Mouse (Mus musculus) midbrain, embryonic 10.5 days (tissue): ENCODE measurements at regions not wholly inside any gene's neighbourhood (a gene's known extent, or its start where the extent isn't known, plus 50 kb on each side); places are given as distances from the start of the nearest gene placed in this dataset.

Source experiments
- DNase-seq: peaks from one replicate; pipeline ENCODE4 v3.0.0-alpha.2; 2017; ENCODE audit warnings: low spot score
- H3K27ac ChIP-seq: fragments of 300-500 bp; sonication (generic); replicated peaks from 2 replicates; pipeline ENCODE4 v1.5.1; 2016; ENCODE audit warnings: mild to moderate bottlenecking
- H3K27me3 ChIP-seq: fragments of 300-500 bp; sonication (generic); 2 replicates; pipeline ENCODE4 v1.6.1; 2016; ENCODE audit warnings: low read depth, mild to moderate bottlenecking; ENCODE audit not compliant: poor library complexity, severe bottlenecking
- H3K36me3 ChIP-seq: fragments of 300-500 bp; sonication (generic); 2 replicates; pipeline ENCODE4 v1.6.1; 2016; ENCODE audit warnings: mild to moderate bottlenecking, moderate library complexity
- H3K4me1 ChIP-seq: fragments of 300-500 bp; sonication (generic); 2 replicates; pipeline ENCODE4 v1.6.1; 2016
- H3K4me3 ChIP-seq: fragments of 300-500 bp; sonication (generic); 2 replicates; pipeline ENCODE4 v1.5.1; 2016; ENCODE audit warnings: mild to moderate bottlenecking, moderate library complexity
- H3K9me3 ChIP-seq: fragments of 300-500 bp; sonication (generic); replicated peaks from 2 replicates; pipeline ENCODE4 v1.6.1; 2016; ENCODE audit warnings: mild to moderate bottlenecking
- WGBS: fragments of 180-500 bp; shearing (Covaris S2); methylation state at CpG from one replicate; pipeline ENCODE4 v1.1.7; 2016; 5-methylcytosine and 5-hydroxymethylcytosine counted together

GRCm38 (mm10) chr12:42987018-42987606 lies 1223.0 kb downstream of the Dnajb9 start:
- H3K27me3 ChIP-seq: no peaks in the 10 kb centered on the region
- H3K4me1 ChIP-seq: peaks cover 17% of the 10 kb centered on the region
- H3K4me3 ChIP-seq: no peak overlapping the region
- DNase-seq: peak; percentile 18
- no peaks in the 10 kb centered on the region for H3K9me3 ChIP-seq
- H3K36me3 ChIP-seq: no peaks in the 10 kb centered on the region
- no peak overlapping the region for H3K27ac ChIP-seq
- WGBS: 28% methylated on average over 2 of the region's 2 CpGs

GRCm38 (mm10) chr12:42986505-42986904 lies 1223.6 kb downstream of the Dnajb9 start:
- Histone ChIP-seq H3K9me3 (no peaks in the 10 kb centered on the region), H3K36me3 (no peaks in the 10 kb centered on the region), H3K4me3 (no peak overlapping the region), H3K27me3 (no peaks in the 10 kb centered on the region), H3K27ac (no peak overlapping the region; the same call in 1 of the 2 replicates), H3K4me1 (peaks cover 17% of the 10 kb centered on the region)
- WGBS: 39% methylated on average over 1 of the region's 1 CpGs
- no peak for DNase-seq

- Histone ChIP-seq H3K36me3 (no peaks in the 10 kb centered on the region), H3K27me3 (no peaks in the 10 kb centered on the region), H3K9me3 (no peaks in the 10 kb centered on the region), H3K4me3 (no peak overlapping the region), H3K4me1 (peaks cover 17% of the 10 kb centered on the region), H3K27ac (no peak overlapping the region; the same call in 1 of the 2 replicates)
- no peak for DNase-seq
- 44% methylated on average over 1 of the region's 1 CpGs for WGBS
Observed at GRCm38 (mm10) chr12:42986096-42986495, 1224.0 kb downstream of the Dnajb9 start.

- WGBS: 89% methylated on average over 3 of the region's 3 CpGs
- Histone ChIP-seq H3K27me3 (no peaks in the 10 kb centered on the region), H3K27ac (no peak overlapping the region), H3K9me3 (no peaks in the 10 kb centered on the region), H3K4me3 (no peak overlapping the region), H3K4me1 (no peaks in the 10 kb centered on the region), H3K36me3 (no peaks in the 10 kb centered on the region)
- DNase-seq: no peak
Observed at GRCm38 (mm10) chr12:42978828-42979227, 1231.3 kb downstream of the Dnajb9 start.

- Histone ChIP-seq H3K4me3 (no peak overlapping the region), H3K9me3 (no peaks in the 10 kb centered on the region), H3K27ac (no peak overlapping the region), H3K36me3 (no peaks in the 10 kb centered on the region), H3K27me3 (no peaks in the 10 kb centered on the region), H3K4me1 (no peaks in the 10 kb centered on the region)
- WGBS: 80% methylated on average over 4 of the region's 4 CpGs
- DNase-seq: no peak
Observed at GRCm38 (mm10) chr12:42972766-42973165, 1237.4 kb downstream of the Dnajb9 start.

GRCm38 (mm10) chr12:42961535-42961934 lies 1248.6 kb downstream of the Dnajb9 start:
- no peaks in the 10 kb centered on the region for H3K27me3 ChIP-seq
- H3K4me1 ChIP-seq: no peaks in the 10 kb centered on the region
- DNase-seq: no peak
- H3K36me3 ChIP-seq: no peaks in the 10 kb centered on the region
- H3K9me3 ChIP-seq: no peaks in the 10 kb centered on the region
- H3K4me3 ChIP-seq: no peak overlapping the region
- H3K27ac ChIP-seq: no peak overlapping the region
- 86% methylated on average over 2 of the region's 2 CpGs for WGBS

- no peaks in the 10 kb centered on the region for H3K9me3 ChIP-seq
- WGBS: 82% methylated on average over 2 of the region's 2 CpGs
- DNase-seq: no peak
- H3K27ac ChIP-seq: no peak overlapping the region
- H3K4me1 ChIP-seq: no peaks in the 10 kb centered on the region
- H3K27me3 ChIP-seq: no peaks in the 10 kb centered on the region
- no peaks in the 10 kb centered on the region for H3K36me3 ChIP-seq
- H3K4me3 ChIP-seq: no peak overlapping the region
Observed at GRCm38 (mm10) chr12:42947961-42948360, 1262.2 kb downstream of the Dnajb9 start.

- Histone ChIP-seq H3K27ac (no peak overlapping the region), H3K4me1 (no peaks in the 10 kb centered on the region), H3K36me3 (no peaks in the 10 kb centered on the region), H3K4me3 (no peak overlapping the region), H3K9me3 (no peaks in the 10 kb centered on the region), H3K27me3 (no peaks in the 10 kb centered on the region)
- no peak for DNase-seq
- WGBS: 84% methylated on average over 2 of the region's 2 CpGs
Observed at GRCm38 (mm10) chr12:42914374-42914773, 1295.8 kb downstream of the Dnajb9 start.
